ENCODE assay signal across 22 mouse cellular contexts in the genomic region with DNA sequence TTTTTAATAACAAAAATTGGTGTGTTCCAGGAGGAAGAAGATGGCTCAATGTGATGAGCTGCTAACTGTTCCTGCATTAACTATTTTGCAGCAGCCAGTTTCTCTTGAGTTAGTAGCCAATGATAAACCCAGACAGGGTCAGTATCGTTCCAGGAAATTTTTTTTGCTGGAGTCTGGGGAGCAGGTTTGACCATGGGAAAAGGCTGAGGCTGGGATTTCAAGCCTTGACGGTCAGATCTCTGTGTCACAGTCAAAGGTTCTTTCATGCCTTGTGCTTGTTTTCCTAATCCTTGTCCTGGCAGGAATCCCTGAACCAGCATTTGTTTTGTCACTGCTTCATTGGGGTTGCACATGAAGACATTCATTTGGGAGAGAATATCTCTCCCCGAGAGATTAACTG.
"Had no signal": no experiment of that assay in that cellular context is flagged by ENCODE, and none has a peak within 500 bp of the region (broad histone marks: within the 10 kb centered on the region; RNA-seq: fewer than 3 reads in every experiment).

No protein-coding gene starts in this region.

- H3K9me3 ChIP-seq: heart, embryonic 10.5 days; heart, embryonic 13.5 days; heart, embryonic 15.5 days; hindbrain, embryonic 13.5 days; hindbrain, embryonic 15.5 days; limb, embryonic 13.5 days; limb, embryonic 15.5 days; liver, embryonic 12.5 days had no signal

- H3K36me3 ChIP-seq: heart, embryonic 10.5 days; heart, embryonic 13.5 days; heart, embryonic 15.5 days; hindbrain, embryonic 13.5 days; hindbrain, embryonic 15.5 days; limb, embryonic 13.5 days; limb, embryonic 15.5 days; liver, embryonic 12.5 days had no signal

- ATAC-seq: hindbrain, postnatal 0 days; intestine, embryonic 16.5 days; liver, embryonic 12.5 days had no signal

- H3K4me2 ChIP-seq: heart, embryonic 13.5 days; heart, embryonic 15.5 days; hindbrain, embryonic 13.5 days; hindbrain, embryonic 15.5 days; limb, embryonic 13.5 days; limb, embryonic 15.5 days; liver, embryonic 12.5 days had no signal

- H3K27ac ChIP-seq: gastrocnemius, adult 2 months; heart, embryonic 10.5 days; heart, embryonic 13.5 days; heart, embryonic 15.5 days; hindbrain, embryonic 13.5 days; hindbrain, embryonic 15.5 days; hindbrain, postnatal 0 days; kidney, postnatal 0 days; limb, embryonic 13.5 days; limb, embryonic 15.5 days; liver, embryonic 12.5 days; liver, embryonic 14.5 days had no signal

- DNase-seq: gastrocnemius, adult 2 months; gastrocnemius, postnatal 10 days; gastrocnemius, postnatal 25 days; heart, adult 18-20 months; heart, postnatal 14 days; heart, postnatal 36 days; layer of hippocampus, adult 9-11 months; layer of hippocampus, postnatal 36 days; left cerebral cortex, postnatal 4 days; lung, adult 18-20 months had no signal

- H3K9ac ChIP-seq: heart, embryonic 13.5 days; heart, embryonic 15.5 days; hindbrain, embryonic 13.5 days; hindbrain, embryonic 15.5 days; limb, embryonic 13.5 days; limb, embryonic 15.5 days; liver, embryonic 12.5 days; liver, embryonic 14.5 days had no signal

- H3K4me1 ChIP-seq: heart, embryonic 10.5 days; heart, embryonic 13.5 days; heart, embryonic 15.5 days; hindbrain, embryonic 13.5 days; hindbrain, embryonic 15.5 days; limb, embryonic 13.5 days; limb, embryonic 15.5 days; liver, embryonic 12.5 days had no signal

- H3K4me3 ChIP-seq: gastrocnemius, adult 2 months; heart, embryonic 10.5 days; heart, embryonic 13.5 days; heart, embryonic 15.5 days; hindbrain, embryonic 13.5 days; hindbrain, embryonic 15.5 days; limb, embryonic 13.5 days; limb, embryonic 15.5 days; liver, embryonic 12.5 days had no signal

- H3K27me3 ChIP-seq: heart, embryonic 13.5 days; heart, embryonic 15.5 days; hindbrain, embryonic 13.5 days; hindbrain, embryonic 15.5 days; limb, embryonic 13.5 days; limb, embryonic 15.5 days; liver, embryonic 12.5 days had no signal
